Mouse (Mus musculus) heart, adult 2 months (tissue): ENCODE measurements around the gene Lrrfip2. TPM values are rescaled to one million over a fixed set of nuclear protein-coding genes. Genes with fewer than 3 reads are reported as not detected.

Experiments used
- DNase-seq, 2 experiments: peaks; one replicate each; pipeline ENCODE4 v3.0.0; 2021
- H3K27ac ChIP-seq: fragments of 200-600 bp; 2 replicates; pipeline ENCODE4 v1.8.1; 2022
- H3K27me3 ChIP-seq: fragments of 200-500 bp; 2 replicates; pipeline ENCODE4 v1.6.1; 2012; ENCODE audit warnings: mild to moderate bottlenecking, low read length, inconsistent platforms, mixed read lengths; ENCODE audit not compliant: control insufficient read depth, insufficient read depth
- H3K36me3 ChIP-seq: fragments of 200-500 bp; 2 replicates; pipeline ENCODE4 v1.6.1; 2012; ENCODE audit warnings: low read length, inconsistent platforms; ENCODE audit not compliant: control insufficient read depth, insufficient read depth
- H3K4me1 ChIP-seq: fragments of 200-500 bp; 2 replicates; pipeline ENCODE4 v1.6.1; 2011; ENCODE audit warnings: low read length; ENCODE audit not compliant: control insufficient read depth, insufficient read depth
- H3K4me3 ChIP-seq: fragments of 200-600 bp; 2 replicates; pipeline ENCODE4 v1.8.1; 2022
- H3K79me2 ChIP-seq: fragments of 200-500 bp; replicated peaks from 2 replicates; pipeline ENCODE4 v1.6.1; 2012; ENCODE audit warnings: mild to moderate bottlenecking, inconsistent platforms, low read length, moderate library complexity, mixed read lengths; ENCODE audit not compliant: control insufficient read depth, insufficient read depth
- H3K9ac ChIP-seq: fragments of 200-500 bp; 2 replicates; pipeline ENCODE4 v1.6.1; 2012; ENCODE audit warnings: low read depth, mild to moderate bottlenecking, control low read depth, inconsistent platforms, low read length, mixed read lengths
- CTCF ChIP-seq: fragments of 200-600 bp; IDR thresholded peaks from 2 replicates; pipeline ENCODE4 v1.8.1; 2022; ENCODE audit warnings: antibody characterized with exemption, mild to moderate bottlenecking, moderate library complexity
- EP300 ChIP-seq: fragments of 200-500 bp; IDR thresholded peaks from 2 replicates; pipeline ENCODE4 v1.6.1; 2011; ENCODE audit warnings: low read depth, low read length, control low read depth; ENCODE audit not compliant: insufficient read depth
- POLR2A ChIP-seq: fragments of 200-500 bp; IDR thresholded peaks from 2 replicates; pipeline ENCODE4 v1.6.1; 2011; ENCODE audit warnings: mild to moderate bottlenecking, low read depth, low read length, control low read depth; ENCODE audit not compliant: insufficient read depth
- WGBS: fragments of 180-500 bp; shearing (Covaris S2); methylation state at CpG from one replicate; pipeline ENCODE4 v1.1.7; 2018; 5-methylcytosine and 5-hydroxymethylcytosine counted together
- intact Hi-C: fragments of 180-260 bp; cut with DNase I; formaldehyde crosslinking; loops from one replicate; pipeline ENCODE4 v1.15.1; 2025
- polyA plus RNA-seq: library from polyadenylated mRNA; depleted of rRNA; stranded (reverse); fragments of >200 nt; gene quantifications from 2 replicates; pipeline ENCODE4 v1.2.3, GENCODE M21; 2012
- total RNA-seq, 2 experiments: library from RNA; stranded (reverse); gene quantifications; 2 replicates each; pipeline ENCODE4 v1.2.3; 2021

Lrrfip2 gene
- total and polyA plus RNA-seq, 3 experiments: 33.5 to 84.1 (median 83.6) TPM

- H3K36me3 ChIP-seq: peaks cover 4% of the 10 kb centered on the region
Measured at GRCm38 (mm10) chr9:111260360-111260985, 143.1 kb downstream of the Lrrfip2 start.

GRCm38 (mm10) chr9:111261356-111261755 lies 144.0 kb downstream of the Lrrfip2 start:
- TF ChIP-seq EP300: no peak
- H3K27me3 ChIP-seq: no peaks in the 10 kb centered on the region
- no peak for DNase-seq
- no peak overlapping the region for H3K4me3 ChIP-seq
- no peak overlapping the region for H3K27ac ChIP-seq
- peaks cover 1% of the 10 kb centered on the region; the same call in 1 of the 2 replicates for H3K4me1 ChIP-seq
- WGBS: 87% methylated on average over 4 of the region's 4 CpGs
- peaks cover 4% of the 10 kb centered on the region for H3K36me3 ChIP-seq
- no peaks in the 10 kb centered on the region for H3K79me2 ChIP-seq
- H3K9ac ChIP-seq: no peak overlapping the region
- intact Hi-C loops: no loop called here

More at GRCm38 (mm10) chr9:111260360-111260985, 143.1 kb downstream of the Lrrfip2 start:
- Histone ChIP-seq H3K4me1 (peaks cover 1% of the 10 kb centered on the region; the same call in 1 of the 2 replicates), H3K79me2 (no peaks in the 10 kb centered on the region), H3K4me3 (no peak overlapping the region), H3K27me3 (no peaks in the 10 kb centered on the region), H3K9ac (no peak overlapping the region), H3K27ac (peak overlapping the region; percentile 36)
- TF ChIP-seq EP300 (no peak), POLR2A (no peak), CTCF (no peak)
- 15% methylated on average over 1 of the region's 1 CpGs for WGBS
- intact Hi-C loops: no loop called here
- DNase-seq: peak; percentile 35 to 67

- TF ChIP-seq EP300: no peak
- no peak for TF ChIP-seq CTCF
- no peak for TF ChIP-seq POLR2A
- H3K36me3 ChIP-seq: peaks cover 3% of the 10 kb centered on the region
- 99% methylated on average over 2 of the region's 2 CpGs for WGBS
- H3K4me1 ChIP-seq: no peaks in the 10 kb centered on the region; the same call in 1 of the 2 replicates
- H3K27ac ChIP-seq: no peak overlapping the region
- H3K9ac ChIP-seq: no peak overlapping the region
- no peak overlapping the region for H3K4me3 ChIP-seq
- no peak for DNase-seq
- intact Hi-C loops: no loop called here
- no peaks in the 10 kb centered on the region for H3K27me3 ChIP-seq
- peaks cover 2% of the 10 kb centered on the region; the same call in 1 of the 2 replicates for H3K79me2 ChIP-seq
Measured at GRCm38 (mm10) chr9:111267998-111268397, 150.6 kb downstream of the Lrrfip2 start.

- H3K27ac ChIP-seq: peak overlapping the region; percentile 90
- intact Hi-C loops: loop anchor here (10.0 kb wide), 1 partner anchor 866 kb away; the partner anchor contains the start of gene Ptpn23
Measured at GRCm38 (mm10) chr9:111270606-111271005, 153.2 kb downstream of the Lrrfip2 start.

GRCm38 (mm10) chr9:111271056-111271433 lies 153.7 kb downstream of the Lrrfip2 start:
- Histone ChIP-seq H3K27me3 (no peaks in the 10 kb centered on the region), H3K4me3 (peak overlapping the region; percentile 92), H3K79me2 (peaks cover 5% of the 10 kb centered on the region), H3K36me3 (peaks cover 32% of the 10 kb centered on the region), H3K4me1 (peaks cover 14% of the 10 kb centered on the region), H3K27ac (peak overlapping the region; percentile 90), H3K9ac (peak overlapping the region; percentile 88)
- no peak for DNase-seq
- under 1% methylated on average over 32 of the region's 32 CpGs for WGBS
- intact Hi-C loops: loop anchor here (10.0 kb wide), 1 partner anchor 866 kb away; the partner anchor contains the start of gene Ptpn23
- TF ChIP-seq CTCF (no peak), EP300 (no peak), POLR2A (no peak)

More at GRCm38 (mm10) chr9:111270606-111271005, 153.2 kb downstream of the Lrrfip2 start:
- no peak for DNase-seq
- H3K4me1 ChIP-seq: peaks cover 13% of the 10 kb centered on the region
- H3K27me3 ChIP-seq: no peaks in the 10 kb centered on the region
- H3K4me3 ChIP-seq: peak overlapping the region; percentile 92
- H3K79me2 ChIP-seq: peaks cover 5% of the 10 kb centered on the region
- H3K36me3 ChIP-seq: peaks cover 27% of the 10 kb centered on the region
- WGBS: 12% methylated on average over 5 of the region's 5 CpGs
- TF ChIP-seq POLR2A (no peak), EP300 (no peak), CTCF (no peak)
- H3K9ac ChIP-seq: peak overlapping the region; percentile 88; the same call in 1 of the 2 replicates
